ENCODE assay signal across 13 mouse cellular contexts in genomic region chr7:82838965-82839675, GRCm38 (mm10). TPM values are rescaled to one million over a fixed set of nuclear protein-coding genes. Genes with fewer than 3 reads are reported as not detected.
DNase-seq lines count a peak whose midpoint lies in the region; ATAC-seq lines count a peak whose summit lies in the region.
"Had no signal": no experiment of that assay in that cellular context is flagged by ENCODE, and none has a peak within 500 bp of the region (broad histone marks: within the 10 kb centered on the region; RNA-seq: fewer than 3 reads in every experiment).

No protein-coding gene starts in this region.

- H3K4me1 ChIP-seq in kidney, embryonic 16.5 days (ENCODE audit: insufficient read depth, low read length) = peaks cover 7% of the 10 kb centered on the region; the same call in 1 of the 2 replicates

- no peaks in the 10 kb centered on the region for H3K36me3 ChIP-seq in kidney, embryonic 16.5 days (ENCODE audit: insufficient read depth, low read length)
- no peaks in the 10 kb centered on the region for H3K36me3 ChIP-seq in macrophage (ENCODE audit: inconsistent target)
- H3K36me3 ChIP-seq: embryonic facial prominence, embryonic 12.5 days; heart, embryonic 13.5 days; neural tube, embryonic 12.5 days had no signal

- 39% methylated on average over 11 of the region's 11 CpGs for WGBS in kidney, embryonic 16.5 days
- WGBS in macrophage (ENCODE audit: missing documents) = 92% methylated on average over 11 of the region's 11 CpGs

- H3K4me3 ChIP-seq in kidney, embryonic 16.5 days (ENCODE audit: low read length) = no peak overlapping the region
- no peak overlapping the region for H3K4me3 ChIP-seq in macrophage (ENCODE audit: inconsistent target)
- H3K4me3 ChIP-seq: embryonic facial prominence, embryonic 12.5 days; heart, embryonic 13.5 days; neural tube, embryonic 12.5 days had no signal

- DNase-seq in embryo, embryonic 10.5 days (ENCODE audit: low spot score) = peak; percentile 18
- no peak for DNase-seq in embryo, embryonic 9.5 days (ENCODE audit: extremely low spot score)
- DNase-seq in kidney, adult 11 months = no peak
- DNase-seq in brain, embryonic 18.5 days (ENCODE audit: low read depth, low spot score) = peak; percentile 18
- no peak for DNase-seq in frontal cortex, postnatal 36 days (ENCODE audit: low spot score in 2 of 2)
- DNase-seq in ovary, postnatal 36 days (ENCODE audit: low spot score) = no peak
- DNase-seq: kidney, postnatal 14 days; right cerebral cortex, postnatal 4 days had no signal

- H3K4me2 ChIP-seq in kidney, embryonic 16.5 days (replicated peaks; ENCODE audit: low read depth, low read length) = 0 out of 2 replicates have a peak overlapping the region, but pooled peaks have one; percentile 5
- H3K4me2 ChIP-seq: embryonic facial prominence, embryonic 12.5 days; heart, embryonic 13.5 days; neural tube, embryonic 12.5 days had no signal

- no peaks in the 10 kb centered on the region for H3K9me3 ChIP-seq in kidney, embryonic 16.5 days (ENCODE audit: low read length)
- H3K9me3 ChIP-seq: embryonic facial prominence, embryonic 12.5 days; heart, embryonic 13.5 days; neural tube, embryonic 12.5 days had no signal

- H3K9ac ChIP-seq in kidney, embryonic 16.5 days (replicated peaks; ENCODE audit: low read length) = no peak overlapping the region
- H3K9ac ChIP-seq: embryonic facial prominence, embryonic 12.5 days; heart, embryonic 13.5 days; neural tube, embryonic 12.5 days had no signal

- no peaks in the 10 kb centered on the region for H3K79me2 ChIP-seq in macrophage (ENCODE audit: inconsistent target)

- no peak for ATAC-seq in kidney, embryonic 16.5 days (ENCODE audit: low FRiP score, low TSS enrichment)

- no peaks in the 10 kb centered on the region for H3K27me3 ChIP-seq in kidney, embryonic 16.5 days (ENCODE audit: insufficient read depth, low read length)
- H3K27me3 ChIP-seq: heart, embryonic 13.5 days; neural tube, embryonic 12.5 days had no signal

- no peak overlapping the region for H3K27ac ChIP-seq in kidney, embryonic 16.5 days (ENCODE audit: low read length)
- H3K27ac ChIP-seq in macrophage = peak overlapping the region; percentile 72
- H3K27ac ChIP-seq: embryonic facial prominence, embryonic 12.5 days; heart, embryonic 13.5 days; neural tube, embryonic 12.5 days had no signal

RNA-seq across cellular contexts. Expression of gene Mex3b, which starts 28.0 kb away (rescaled TPM):
- polyA plus RNA-seq in kidney, embryonic 16.5 days (2015; fragmentation: Nextera tagmentation; extraction: Ambion mirVana) = 9.9 and 10.5 TPM in 2 replicates
- 10 to 100 TPM in 3 of 26 experiments, 1 to 10 TPM in 23; 1.9 to 14.3 (median 5.6) TPM for total RNA-seq in macrophage (2018; cell fraction: chromatin; rRNA removed)
- 10 to 100 TPM in 12 of 26 experiments, 1 to 10 TPM in 14; 3.3 to 29.9 (median 8.6) TPM for total RNA-seq in macrophage (2018; cell fraction: cytosol; rRNA removed)
- total RNA-seq in macrophage (2018; cell fraction: nucleus; rRNA removed) = 10 to 100 TPM in 12 of 26 experiments, 1 to 10 TPM in 14; 5.2 to 34.2 (median 9.1) TPM
- 4.9 to 19.3 TPM (median 6.0 TPM) in 3 replicates for polyA plus RNA-seq in macrophage (2018)

Comparison
In these comparisons a context has a peak if more than half of its experiments do, and no peak if none do; other contexts are left out.
1. DNase-seq: peak in embryo, embryonic 10.5 days (single experiment) and brain, embryonic 18.5 days (single experiment); none in embryo, embryonic 9.5 days (single experiment), kidney, adult 11 months (single experiment), frontal cortex, postnatal 36 days (0 of 2) and ovary, postnatal 36 days (single experiment).